Mouse (Mus musculus) CH12.LX (cell line): ENCODE results near the gene Ccdc182. TPM values are rescaled to one million over a fixed set of nuclear protein-coding genes. Genes with fewer than 3 reads are reported as not detected.

Source experiments
- DNase-seq: peaks from one replicate; pipeline ENCODE4 v3.0.0-alpha.2; 2013; ENCODE audit errors: extremely low read depth
- H3K27ac ChIP-seq: 2 replicates; pipeline ENCODE4 v1.5.1; 2012; ENCODE audit warnings: low read depth, mild to moderate bottlenecking, control low read depth, moderate library complexity; ENCODE audit not compliant: insufficient read depth
- H3K27me3 ChIP-seq: replicated peaks from 2 replicates; pipeline ENCODE3; 2012; ENCODE audit warnings: inconsistent platforms
- H3K36me3 ChIP-seq, 2 experiments: replicated peaks in 1 of 2; 2 replicates each; pipeline versions ENCODE3 to v1.6.1; 2012; ENCODE audit warnings: inconsistent platforms in 1 of 2, low read length in 1 of 2, mild to moderate bottlenecking in 1 of 2, mixed read lengths in 1 of 2, moderate library complexity in 1 of 2; ENCODE audit not compliant: control insufficient read depth in 1 of 2, insufficient read depth in 1 of 2
- H3K4me1 ChIP-seq, 2 experiments: 2 replicates each; pipeline ENCODE4 v1.6.1; 2012; ENCODE audit warnings: inconsistent platforms in 1 of 2, moderate library complexity in 1 of 2; ENCODE audit not compliant: insufficient read depth in 2 of 2, control insufficient read depth in 1 of 2
- H3K4me2 ChIP-seq: 2 replicates; pipeline ENCODE4 v1.6.1; 2012; ENCODE audit warnings: low read depth, mild to moderate bottlenecking, control low read depth; ENCODE audit not compliant: poor library complexity, insufficient read depth, severe bottlenecking
- H3K4me3 ChIP-seq, 3 experiments: fragments of 150-350 bp in 1 of 3; sonication (generic) in 1 of 3; replicated peaks in 1 of 3; 2 replicates each; pipeline versions ENCODE3 to v1.5.1; 2011 to 2012; ENCODE audit warnings: low read depth in 2 of 3, low read length in 2 of 3, mild to moderate bottlenecking in 2 of 3, moderate library complexity in 2 of 3, control low read depth in 1 of 3, improper control_type of control experiment in 1 of 3, inconsistent platforms in 1 of 3, mixed read lengths in 1 of 3; ENCODE audit not compliant: poor library complexity in 1 of 3
- H3K79me2 ChIP-seq: replicated peaks from 2 replicates; pipeline ENCODE4 v1.6.1; 2012; ENCODE audit warnings: mild to moderate bottlenecking, moderate library complexity; ENCODE audit not compliant: control insufficient read depth, poor library complexity, insufficient read depth, severe bottlenecking; ENCODE audit errors: extremely low read depth
- H3K9ac ChIP-seq: 2 replicates; pipeline ENCODE4 v1.6.1; 2012; ENCODE audit warnings: low read depth, mild to moderate bottlenecking, control low read depth, moderate library complexity; ENCODE audit not compliant: insufficient read depth
- H3K9me3 ChIP-seq: replicated peaks from 2 replicates; pipeline ENCODE3; 2012; ENCODE audit warnings: low read length, inconsistent platforms, mixed read lengths
- BHLHE40 ChIP-seq: IDR thresholded peaks from 2 replicates; pipeline ENCODE4 v1.6.1; 2011; ENCODE audit warnings: mild to moderate bottlenecking, low read depth, low read length, improper control_type of control experiment
- CHD1 ChIP-seq: IDR thresholded peaks from 2 replicates; pipeline ENCODE4 v1.6.1; 2012; ENCODE audit warnings: low read depth, low read length, improper control_type of control experiment, inconsistent platforms
- IRF4 ChIP-seq: IDR thresholded peaks from 2 replicates; pipeline ENCODE4 v1.6.1; 2014; ENCODE audit warnings: low read depth, mild to moderate bottlenecking, inconsistent platforms, low read length, improper control_type of control experiment
- KAT2A ChIP-seq: IDR thresholded peaks from 2 replicates; pipeline ENCODE4 v1.6.1; 2012; ENCODE audit warnings: low read length, improper control_type of control experiment, inconsistent platforms; ENCODE audit not compliant: insufficient replicate concordance
- MAFK ChIP-seq: IDR thresholded peaks from 2 replicates; pipeline ENCODE4 v1.6.1; 2011; ENCODE audit warnings: low read length, improper control_type of control experiment; ENCODE audit not compliant: insufficient replicate concordance
- NRF1 ChIP-seq: IDR thresholded peaks from 2 replicates; pipeline ENCODE4 v1.6.1; 2014; ENCODE audit warnings: low read depth, mild to moderate bottlenecking, inconsistent platforms, low read length, improper control_type of control experiment, moderate library complexity
- PAX5 ChIP-seq: IDR thresholded peaks from 2 replicates; pipeline ENCODE4 v1.6.1; 2012; ENCODE audit warnings: low read length, inconsistent platforms, mixed read lengths
- RCOR1 ChIP-seq: conservative IDR thresholded peaks from 2 replicates; pipeline ENCODE4 v1.6.1; 2012; ENCODE audit warnings: low read depth, mild to moderate bottlenecking, inconsistent platforms, low read length, improper control_type of control experiment
- SMC3 ChIP-seq: IDR thresholded peaks from 2 replicates; pipeline ENCODE4 v1.6.1; 2011; ENCODE audit warnings: low read depth, low read length, improper control_type of control experiment
- TCF12 ChIP-seq: IDR thresholded peaks from 2 replicates; pipeline ENCODE4 v1.6.1; 2014; ENCODE audit warnings: low read depth, mild to moderate bottlenecking, inconsistent platforms, low read length, improper control_type of control experiment
- UBTF ChIP-seq: IDR thresholded peaks from 2 replicates; pipeline ENCODE4 v1.6.1; 2012; ENCODE audit warnings: low read depth, mild to moderate bottlenecking, inconsistent platforms, low read length, improper control_type of control experiment, moderate library complexity
- USF1 ChIP-seq: IDR thresholded peaks from 2 replicates; pipeline ENCODE4 v1.6.1; 2014; ENCODE audit warnings: low read depth, mild to moderate bottlenecking, inconsistent platforms, low read length, improper control_type of control experiment
- USF2 ChIP-seq: conservative IDR thresholded peaks from 2 replicates; pipeline ENCODE4 v1.6.1; 2011; ENCODE audit warnings: low read depth, low read length, improper control_type of control experiment
- dilution Hi-C: fragments of 300-500 bp; cut with MboI; formaldehyde crosslinking; loops from 2 replicates; pipeline ENCODE4 v1.14.3; 2020; ENCODE audit warnings: low sequenced_read_pairs; ENCODE audit not compliant: extremely low pct_unique_long_range_greater_than_20kb, extremely low pct_ligation_motif_present
- in situ Hi-C: fragments of 300-500 bp; cut with MboI; formaldehyde crosslinking; loops from 3 replicates; pipeline ENCODE4 v1.14.3; 2019; ENCODE audit warnings: low sequenced_read_pairs, low pct_ligation_motif_present, low pct_unique_long_range_greater_than_20kb, mixed read lengths
- polyA plus RNA-seq: library from polyadenylated mRNA; unstranded; fragments of >175 nt; gene quantifications from 2 replicates; pipeline ENCODE4 v1.2.1, GENCODE M21; 2012; ENCODE audit warnings: low read depth; ENCODE audit not compliant: insufficient read length
- total RNA-seq, 2 experiments: library from RNA; depleted of rRNA; stranded (reverse); fragments of 300-350 nt in 1 of 2; fragments of >200 nt in 1 of 2; gene quantifications; 2 replicates each; pipeline ENCODE4 v1.2.3; 2012 to 2014

Ccdc182 gene
- total and polyA plus RNA-seq, 3 experiments = not detected

DNA sequence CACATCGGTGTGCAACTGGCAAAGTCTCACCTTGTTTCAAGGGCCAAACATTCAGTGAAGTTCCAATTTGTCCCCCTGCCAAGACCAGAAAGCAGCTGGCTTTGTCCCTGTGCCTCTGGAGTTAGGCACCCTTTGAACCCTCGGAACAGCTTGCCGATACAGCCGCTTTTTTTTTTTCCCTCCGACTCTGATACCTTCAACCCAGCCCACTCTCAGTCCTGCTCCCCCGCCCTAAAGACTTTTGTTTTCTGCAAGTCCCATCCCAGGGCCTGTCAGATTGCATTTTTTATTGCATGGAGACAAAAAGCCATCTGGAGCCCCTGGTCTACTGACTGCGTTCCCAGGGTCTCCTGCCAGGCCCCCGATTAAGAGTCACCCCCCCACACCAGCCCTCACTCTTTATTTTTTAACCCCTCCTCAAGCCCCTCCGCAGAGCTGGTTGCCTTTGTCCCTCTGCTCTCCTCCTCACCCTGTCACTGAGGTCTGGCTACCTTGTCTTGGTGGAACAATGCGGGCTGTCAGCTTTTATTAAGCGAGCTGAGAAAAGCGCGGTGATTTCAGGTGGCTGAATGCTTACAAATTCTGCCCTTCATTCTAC lies 18.9 kb upstream of the Ccdc182 start:
- no peak overlapping the region for H3K4me2 ChIP-seq
- dilution Hi-C loops = no loop called here
- in situ Hi-C loops = no loop called here

DNA sequence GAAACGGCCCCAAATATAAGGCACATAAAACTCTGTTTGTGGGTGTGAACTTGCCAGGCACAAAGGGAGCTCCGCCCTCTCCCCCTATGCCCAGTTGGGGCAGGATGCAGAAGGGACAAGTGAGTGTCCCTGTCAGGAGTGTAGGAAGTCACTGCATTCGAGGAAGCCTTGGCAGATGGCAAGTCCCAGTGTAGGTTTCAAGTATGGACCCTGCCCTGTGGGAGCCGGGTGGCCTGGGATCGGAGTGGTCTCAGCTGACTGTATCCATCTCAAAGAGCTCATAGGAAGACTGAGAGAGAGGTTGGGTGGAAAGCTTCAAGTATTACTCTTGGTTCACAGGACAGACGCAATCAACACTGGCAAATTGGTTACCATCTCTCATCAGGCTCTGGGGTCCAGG lies 17.9 kb upstream of the Ccdc182 start:
- Histone ChIP-seq H3K9ac (no peak overlapping the region), H3K27ac (no peak overlapping the region), H3K4me2 (no peak overlapping the region), H3K4me1 (peaks cover 0 to 3% of the 10 kb centered on the region in 2 experiments; a peak in 1 of 4 replicates), H3K36me3 (no peaks in the 10 kb centered on the region), H3K4me3 (no peak overlapping the region), H3K9me3 (no peaks in the 10 kb centered on the region), H3K79me2 (no peaks in the 10 kb centered on the region), H3K27me3 (no peaks in the 10 kb centered on the region)
- no peak for DNase-seq
- in situ Hi-C loops = no loop called here
- dilution Hi-C loops = no loop called here
- no peak for TF ChIP-seq BHLHE40
- no peak for TF ChIP-seq NRF1
- no peak for TF ChIP-seq USF2
- TF ChIP-seq CHD1 = no peak
- no peak for TF ChIP-seq UBTF

More for the DNA sequence above, 18.9 kb upstream of the Ccdc182 start:
- TF ChIP-seq USF1 = no peak
- TF ChIP-seq SMC3 = no peak
- TF ChIP-seq TCF12 = no peak
- no peak for TF ChIP-seq MAFK
- no peak for TF ChIP-seq RCOR1
- no peak for TF ChIP-seq IRF4
- no peak for TF ChIP-seq UBTF
- no peak for TF ChIP-seq USF2
- TF ChIP-seq PAX5 = no peak
- no peak for TF ChIP-seq KAT2A
- TF ChIP-seq BHLHE40 = no peak
- H3K36me3 ChIP-seq = no peaks in the 10 kb centered on the region
- peaks cover 0 to 3% of the 10 kb centered on the region in 2 experiments; a peak in 1 of 4 replicates for H3K4me1 ChIP-seq
- no peaks in the 10 kb centered on the region for H3K79me2 ChIP-seq
- no peak overlapping the region for H3K27ac ChIP-seq
- no peak for DNase-seq
- no peaks in the 10 kb centered on the region for H3K27me3 ChIP-seq
- H3K9ac ChIP-seq = no peak overlapping the region
- no peak overlapping the region for H3K4me3 ChIP-seq
- no peaks in the 10 kb centered on the region for H3K9me3 ChIP-seq
